Mouse (Mus musculus): ENCODE data around the gene Pbxip1.

Gene Pbxip1

GRCm38 (mm10) chr3:89486916-89487702, 50.6 kb downstream of the Pbxip1 start:
- no peak for DNase-seq

- DNase-seq, result no peak
Observed at GRCm38 (mm10) chr3:89490790-89491189, 54.3 kb downstream of the Pbxip1 start.

- DNase-seq, result no peak
Observed at GRCm38 (mm10) chr3:89491559-89491958, 55.1 kb downstream of the Pbxip1 start.

- DNase-seq, result peak; percentile 49
Observed at GRCm38 (mm10) chr3:89492701-89493151, 56.2 kb downstream of the Pbxip1 start.

GRCm38 (mm10) chr3:89494630-89495029, 58.1 kb downstream of the Pbxip1 start:
- no peak for DNase-seq

- DNase-seq, result no peak
Observed at GRCm38 (mm10) chr3:89496366-89496765, 59.9 kb downstream of the Pbxip1 start.

GRCm38 (mm10) chr3:89499696-89500095, 63.2 kb downstream of the Pbxip1 start:
- no peak for DNase-seq
